Mouse (Mus musculus) ovary, adult 2 months (tissue): ENCODE data around the gene Ppp4r3b. TPM values are rescaled to one million over a fixed set of nuclear protein-coding genes. Genes with fewer than 3 reads are reported as not detected.

Experiments
- polyA plus RNA-seq: library from polyadenylated mRNA; depleted of rRNA; stranded (reverse); fragments of >200 nt; gene quantifications from 2 replicates; pipeline ENCODE4 v1.2.3, GENCODE M21; 2012; rRNA removed

Gene Ppp4r3b
- polyA plus RNA-seq, result 9.5 and 10.9 TPM in 2 replicates

GRCm38 (mm10) chr11:29172563-29173124 is at the start of gene Ppp4r3b:
Gene Ppp4r3b (plus strand): TSS chr11:29172890.

GRCm38 (mm10) chr11:29130385-29131355 is 42.0 kb upstream of the Ppp4r3b start, which contains the start of gene Pnpt1:
Gene Pnpt1 (plus strand): TSS chr11:29130744.

GRCm38 (mm10) chr11:29246883-29247650 is 74.4 kb downstream of the Ppp4r3b start, which contains the start of gene Cfap36:
Gene Cfap36 (minus strand): TSS chr11:29247409.

Other genes with a start within 250 kb of the Ppp4r3b start
- gene Pnpt1, start 42.1 kb upstream of the Ppp4r3b start, polyA plus RNA-seq, result 9.0 and 17.7 TPM in 2 replicates
- 2.5 and 4.1 TPM in 2 replicates for gene Cfap36, start 74.5 kb downstream of the Ppp4r3b start, polyA plus RNA-seq
- 4.4 and 6.3 TPM in 2 replicates for gene Ccdc88a, start 200.8 kb downstream of the Ppp4r3b start, polyA plus RNA-seq